Mouse (Mus musculus) cortical plate, adult 2 months (tissue): Measurements from ENCODE around the gene Gm8251.

Experiments used
- CTCF ChIP-seq: fragments of 200-500 bp; IDR thresholded peaks from 2 replicates; pipeline ENCODE4 v1.5.1; 2011; ENCODE audit warnings: mild to moderate bottlenecking, control low read depth, low read length; ENCODE audit not compliant: insufficient read depth; ENCODE audit errors: extremely low read depth
- POLR2A ChIP-seq: fragments of 200-500 bp; IDR thresholded peaks from 2 replicates; pipeline ENCODE4 v1.6.1; 2011; ENCODE audit warnings: mild to moderate bottlenecking, low read length, control low read depth; ENCODE audit not compliant: insufficient read depth; ENCODE audit errors: extremely low read depth

GRCm38 (mm10) chr1:44063439-44063838 is 1.7 kb upstream of the Gm8251 start:
- TF ChIP-seq POLR2A: no peak
- no peak for TF ChIP-seq CTCF
